Comparison of ENCODE assay signal across 8 mouse cellular contexts in the genomic region with DNA sequence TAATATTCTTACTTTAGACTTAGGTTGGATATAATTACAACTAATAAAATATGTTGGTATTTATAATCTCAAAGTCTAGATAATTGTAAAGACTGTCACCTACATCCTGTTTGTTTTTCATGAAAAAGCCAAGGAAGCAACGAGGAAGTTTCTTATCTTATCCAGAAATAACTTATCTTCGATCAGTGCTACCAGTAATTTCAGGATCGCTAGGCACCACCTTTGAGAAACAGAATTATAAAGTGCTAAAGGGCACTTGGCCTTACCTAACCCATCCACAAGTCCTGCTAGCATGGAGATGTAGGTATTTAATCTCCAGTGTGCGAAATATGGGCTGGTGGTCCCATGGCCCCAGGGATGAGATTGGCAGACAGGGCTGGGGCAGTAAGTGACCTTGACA. TPM values are rescaled to one million over a fixed set of nuclear protein-coding genes. Genes with fewer than 3 reads are reported as not detected.
DNase-seq lines count a peak whose midpoint lies in the region; ATAC-seq and TF ChIP-seq lines count a peak whose summit lies in the region.

No protein-coding gene starts in this region.

- intact Hi-C loops in heart, postnatal 36 days (cut with DNase I): loop anchor here (5.0 to 10.0 kb wide), 4 partner anchors 126 to 322 kb away; a partner anchor contains a TSS

- peak overlapping the region; percentile 86 for H3K9ac ChIP-seq in heart, embryonic 12.5 days
- H3K9ac ChIP-seq in forebrain, embryonic 16.5 days (replicated peaks; ENCODE audit: low read depth, low read length): peak overlapping the region; percentile 89

- no peak for ATAC-seq in heart, embryonic 12.5 days (ENCODE audit: insufficient number of reproducible peaks, low FRiP score)
- no peak for ATAC-seq in forebrain, embryonic 16.5 days
- no peak for ATAC-seq in megakaryocyte progenitor cell, adult 5-6 weeks (replicated peaks; ENCODE audit: poor library complexity)

- H3K36me3 ChIP-seq in heart, embryonic 12.5 days: no peaks in the 10 kb centered on the region
- no peaks in the 10 kb centered on the region for H3K36me3 ChIP-seq in E14TG2a.4 (ENCODE audit: insufficient read depth, low read length)
- H3K36me3 ChIP-seq in forebrain, embryonic 16.5 days (ENCODE audit: control insufficient read depth, insufficient read depth): no peaks in the 10 kb centered on the region
- no peaks in the 10 kb centered on the region for H3K36me3 ChIP-seq in macrophage (ENCODE audit: inconsistent target)

- H3K79me2 ChIP-seq in macrophage (ENCODE audit: inconsistent target): no peaks in the 10 kb centered on the region; the same call in 1 of the 2 replicates

- 22% methylated on average over 4 of the region's 4 CpGs for WGBS in heart, embryonic 12.5 days
- WGBS in forebrain, embryonic 16.5 days: 45% methylated on average over 4 of the region's 4 CpGs
- 75% methylated on average over 4 of the region's 4 CpGs for WGBS in macrophage (ENCODE audit: missing documents)

- H3K4me2 ChIP-seq in heart, embryonic 12.5 days: peak overlapping the region; percentile 74
- H3K4me2 ChIP-seq in forebrain, embryonic 16.5 days (ENCODE audit: low read length): peak overlapping the region; percentile 87

- H3K9me3 ChIP-seq in heart, embryonic 12.5 days (replicated peaks): no peaks in the 10 kb centered on the region; the same call in 1 of the 2 replicates
- H3K9me3 ChIP-seq in E14TG2a.4 (ENCODE audit: low read length): no peaks in the 10 kb centered on the region
- H3K9me3 ChIP-seq in forebrain, embryonic 16.5 days (ENCODE audit: control insufficient read depth, low read length): no peaks in the 10 kb centered on the region

- no peaks in the 10 kb centered on the region for H3K27me3 ChIP-seq in heart, embryonic 12.5 days (replicated peaks)
- peaks cover 11% of the 10 kb centered on the region for H3K27me3 ChIP-seq in E14TG2a.4 (ENCODE audit: insufficient read depth, low read length)
- no peaks in the 10 kb centered on the region for H3K27me3 ChIP-seq in forebrain, embryonic 16.5 days (replicated peaks; ENCODE audit: control insufficient read depth, insufficient read depth, low read length)

- peaks cover 25% of the 10 kb centered on the region for H3K4me1 ChIP-seq in heart, embryonic 12.5 days (replicated peaks)
- peaks cover 35% of the 10 kb centered on the region for H3K4me1 ChIP-seq in E14TG2a.4 (replicated peaks; ENCODE audit: low read depth, low read length)
- peaks cover 7% of the 10 kb centered on the region for H3K4me1 ChIP-seq in forebrain, embryonic 16.5 days (replicated peaks; ENCODE audit: control insufficient read depth, insufficient read depth, low read length)

- H3K4me3 ChIP-seq in heart, embryonic 12.5 days: peak overlapping the region; percentile 82
- peak overlapping the region; percentile 91 for H3K4me3 ChIP-seq in E14TG2a.4 (replicated peaks; ENCODE audit: low read length)
- H3K4me3 ChIP-seq in forebrain, embryonic 16.5 days (replicated peaks; ENCODE audit: low read length): peak overlapping the region; percentile 72
- H3K4me3 ChIP-seq in macrophage (ENCODE audit: inconsistent target): peak overlapping the region; percentile 78

- H3K27ac ChIP-seq in heart, embryonic 12.5 days (ENCODE audit: poor library complexity, severe bottlenecking): peak overlapping the region; percentile 71; the same call in 1 of the 2 replicates
- H3K27ac ChIP-seq in forebrain, embryonic 16.5 days (ENCODE audit: low read length): peak overlapping the region; percentile 63; the same call in 1 of the 2 replicates
- no peak overlapping the region for H3K27ac ChIP-seq in macrophage

- no peak for DNase-seq in heart, postnatal 36 days
- DNase-seq in layer of hippocampus, adult 9-11 months: no peak
- DNase-seq in urinary bladder, postnatal 10 days (ENCODE audit: low spot score): no peak

- TF ChIP-seq CTCF in E14TG2a.4 (conservative IDR thresholded peaks at IDR 0.05; ENCODE audit: low read length): no peak

RNA-seq across cellular contexts. Expression of a gene that starts 1.0 kb away (rescaled TPM):
- 38.3 and 38.5 TPM in 2 replicates for polyA plus RNA-seq in heart, embryonic 12.5 days (2016; fragmentation: Nextera tagmentation; extraction: Ambion mirVana)
- total RNA-seq in heart, postnatal 36 days (2021): 100 to 1,000 TPM; 321 to 351 TPM
- polyA plus RNA-seq in forebrain, embryonic 16.5 days (2015; fragmentation: Nextera tagmentation; extraction: Ambion mirVana): 6.3 and 7.1 TPM in 2 replicates
- total RNA-seq in macrophage (2018; cell fraction: chromatin; rRNA removed): 10 to 100 TPM in 14 of 26 experiments, 1 to 10 TPM in 12; 2.1 to 29.2 (median 13.8) TPM
- total RNA-seq in macrophage (2018; cell fraction: cytosol; rRNA removed): 10 to 100 TPM; 12.0 to 25.0 (median 20.3) TPM
- total RNA-seq in macrophage (2018; cell fraction: nucleus; rRNA removed): 10 to 100 TPM in 13 of 26 experiments, 1 to 10 TPM in 13; 4.0 to 27.7 (median 11.0) TPM
- 14.8 to 29.0 TPM (median 19.6 TPM) in 3 replicates for polyA plus RNA-seq in macrophage (2018)
- total RNA-seq in megakaryocyte progenitor cell, adult 5-6 weeks (2015): 26.2 and 32.4 TPM in 2 replicates
- total RNA-seq in megakaryocyte progenitor cell, adult 5-6 weeks (2017): 22.4 and 22.9 TPM in 2 replicates

RNA-seq across cellular contexts. Expression of a gene that starts 43.5 kb away (rescaled TPM):
- 0.50 TPM in 1 of 2 replicates, not detected in the other for polyA plus RNA-seq in heart, embryonic 12.5 days (2016; fragmentation: Nextera tagmentation; extraction: Ambion mirVana)
- total RNA-seq in heart, postnatal 36 days (2021): under 1 TPM in 1 of 2 experiments, not detected in 1; 0.25 TPM
- not detected in 2 replicates for polyA plus RNA-seq in forebrain, embryonic 16.5 days (2015; fragmentation: Nextera tagmentation; extraction: Ambion mirVana)
- under 1 TPM in 1 of 26 experiments, not detected in 25; 0.99 TPM for total RNA-seq in macrophage (2018; cell fraction: chromatin; rRNA removed)
- total RNA-seq in macrophage (2018; cell fraction: cytosol; rRNA removed): not detected
- total RNA-seq in macrophage (2018; cell fraction: nucleus; rRNA removed): under 1 TPM in 3 of 26 experiments, not detected in 23; 0.60 to 0.65 (median 0.63) TPM
- not detected in 3 replicates for polyA plus RNA-seq in macrophage (2018)
- not detected in 2 replicates for total RNA-seq in megakaryocyte progenitor cell, adult 5-6 weeks (2015)
- total RNA-seq in megakaryocyte progenitor cell, adult 5-6 weeks (2017): not detected in 2 replicates
